Mouse (Mus musculus) liver, adult 2 months (tissue): ENCODE results near the gene Itsn1.

Experiments used
- CTCF ChIP-seq: fragments of 200-500 bp; IDR thresholded peaks from 2 replicates; pipeline ENCODE4 v1.5.1; 2011; ENCODE audit warnings: low read depth, low read length, control low read depth
- POLR2A ChIP-seq: fragments of 200-500 bp; IDR thresholded peaks from 2 replicates; pipeline ENCODE4 v1.6.1; 2011; ENCODE audit warnings: low read length, control low read depth; ENCODE audit not compliant: insufficient read depth; ENCODE audit errors: extremely low read depth

DNA sequence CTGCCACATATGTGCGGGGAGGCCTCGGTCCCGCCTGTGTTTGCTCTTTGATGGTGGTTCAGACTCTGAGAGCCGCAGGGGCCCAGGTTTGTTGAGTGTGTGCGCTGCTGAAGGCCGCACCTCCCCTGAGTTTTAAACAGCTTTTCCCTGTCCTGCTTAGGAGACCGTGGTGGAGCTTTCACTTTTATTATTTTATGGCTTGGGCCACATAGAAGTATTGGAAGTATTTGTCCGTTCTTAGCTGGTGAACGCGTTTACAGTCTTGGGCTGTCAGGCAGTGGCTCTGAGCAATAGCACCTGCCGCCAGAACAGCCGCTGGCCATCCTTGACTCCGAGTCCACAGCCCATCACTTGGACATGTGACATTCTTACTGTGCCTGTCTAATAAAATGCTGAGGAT is 27.2 kb upstream of the Itsn1 start:
- TF ChIP-seq POLR2A (no peak), CTCF (no peak)
